Mouse (Mus musculus) liver, adult (tissue): ENCODE measurements around the gene Rnf123.
A peak's percentile ranks its signal among the peaks of the same experiment; 100 is the strongest.

Source experiments
- GATA4 ChIP-seq: IDR thresholded peaks from 2 replicates; pipeline ENCODE4 v1.6.1; 2014; ENCODE audit warnings: mild to moderate bottlenecking, low read length; ENCODE audit not compliant: insufficient replicate concordance

The Rnf123 gene

GRCm38 (mm10) chr9:108080168-108080567 lies 3.0 kb downstream of the Rnf123 start, which contains the start of gene Mst1:
Mst1 (plus strand) TSS chr9:108080436.
- no peak for TF ChIP-seq GATA4

- no peak for TF ChIP-seq GATA4
Observed at GRCm38 (mm10) chr9:108073141-108073930, 9.8 kb downstream of the Rnf123 start.

GRCm38 (mm10) chr9:108072481-108072924 lies 10.6 kb downstream of the Rnf123 start:
- TF ChIP-seq GATA4, result no peak

- TF ChIP-seq GATA4, result no peak
Observed at GRCm38 (mm10) chr9:108071801-108072200, 11.3 kb downstream of the Rnf123 start.

GRCm38 (mm10) chr9:108069529-108069928 lies 13.6 kb downstream of the Rnf123 start:
- no peak for TF ChIP-seq GATA4

- TF ChIP-seq GATA4, result no peak
Observed at GRCm38 (mm10) chr9:108069007-108069406, 14.1 kb downstream of the Rnf123 start.

- TF ChIP-seq GATA4, result no peak
Observed at GRCm38 (mm10) chr9:108067900-108068299, 15.2 kb downstream of the Rnf123 start.

- no peak for TF ChIP-seq GATA4
Observed at GRCm38 (mm10) chr9:108067199-108067598, 15.9 kb downstream of the Rnf123 start.

- TF ChIP-seq GATA4, result no peak
Observed at GRCm38 (mm10) chr9:108065491-108066011, 17.6 kb downstream of the Rnf123 start.

- TF ChIP-seq GATA4, result no peak
Observed at GRCm38 (mm10) chr9:108063361-108063760, 19.8 kb downstream of the Rnf123 start.

- no peak for TF ChIP-seq GATA4
Observed at GRCm38 (mm10) chr9:108062142-108062541, 21.0 kb downstream of the Rnf123 start.

GRCm38 (mm10) chr9:108058291-108058690 lies 24.9 kb downstream of the Rnf123 start:
- TF ChIP-seq GATA4, result no peak

GRCm38 (mm10) chr9:108057262-108057562 lies 25.9 kb downstream of the Rnf123 start:
- peak; percentile 13; the same call in 1 of the 2 replicates for TF ChIP-seq GATA4

GRCm38 (mm10) chr9:108056361-108057261 lies 26.5 kb downstream of the Rnf123 start:
- TF ChIP-seq GATA4, result no peak

- TF ChIP-seq GATA4, result no peak
Observed at GRCm38 (mm10) chr9:108055661-108056237, 27.4 kb downstream of the Rnf123 start.

GRCm38 (mm10) chr9:108055061-108055460 lies 28.1 kb downstream of the Rnf123 start:
- no peak for TF ChIP-seq GATA4
